Mouse (Mus musculus) limb, embryonic 14.5 days (tissue): ENCODE data around the gene Naa35. TPM values are rescaled to one million over a fixed set of nuclear protein-coding genes. Genes with fewer than 3 reads are reported as not detected.

ENCODE experiments used
- ATAC-seq: fragments of 200-750 bp; cut with Nextera tagmentation; 2 replicates; pipeline ENCODE4 v1.8.0; 2017; ENCODE audit warnings: low read depth, moderate number of reproducible peaks, moderate TSS enrichment; ENCODE audit not compliant: low FRiP score
- DNase-seq: peaks from one replicate; pipeline ENCODE4 v3.0.0-alpha.2; 2015; ENCODE audit warnings: low spot score
- H3K27ac ChIP-seq: fragments of 300-500 bp; sonication (generic); replicated peaks from 2 replicates; pipeline ENCODE4 v1.5.1; 2014; ENCODE audit warnings: low read depth, mild to moderate bottlenecking, low read length, moderate library complexity, mixed read lengths
- H3K27me3 ChIP-seq: fragments of 300-500 bp; sonication (generic); 2 replicates; pipeline ENCODE4 v1.6.1; 2014; ENCODE audit warnings: low read length, mixed read lengths; ENCODE audit not compliant: control insufficient read depth, insufficient read depth
- H3K36me3 ChIP-seq: fragments of 300-500 bp; sonication (generic); 2 replicates; pipeline ENCODE4 v1.6.1; 2014; ENCODE audit warnings: mild to moderate bottlenecking, low read length, moderate library complexity, mixed read lengths; ENCODE audit not compliant: control insufficient read depth, insufficient read depth
- H3K4me1 ChIP-seq: fragments of 300-500 bp; sonication (generic); 2 replicates; pipeline ENCODE4 v1.6.1; 2014; ENCODE audit warnings: antibody characterized with exemption, low read length, mixed read lengths; ENCODE audit not compliant: control insufficient read depth, insufficient read depth
- H3K4me2 ChIP-seq: fragments of 300-500 bp; sonication (generic); replicated peaks from 2 replicates; pipeline ENCODE4 v1.6.1; 2014; ENCODE audit warnings: low read depth, mild to moderate bottlenecking, low read length, moderate library complexity; ENCODE audit not compliant: severe bottlenecking
- H3K4me3 ChIP-seq: fragments of 300-500 bp; sonication (generic); replicated peaks from 2 replicates; pipeline ENCODE4 v1.5.1; 2014; ENCODE audit warnings: low read length
- H3K9ac ChIP-seq: fragments of 300-500 bp; sonication (generic); 2 replicates; pipeline ENCODE4 v1.6.1; 2014; ENCODE audit warnings: mild to moderate bottlenecking, low read depth, low read length, moderate library complexity; ENCODE audit not compliant: severe bottlenecking
- H3K9me3 ChIP-seq: fragments of 300-500 bp; sonication (generic); 2 replicates; pipeline ENCODE4 v1.6.1; 2016; ENCODE audit warnings: low read length; ENCODE audit not compliant: control insufficient read depth
- POLR2A ChIP-seq: fragments of 200-500 bp; IDR thresholded peaks from 2 replicates; pipeline ENCODE4 v1.8.0; 2012; ENCODE audit warnings: inconsistent platforms, mild to moderate bottlenecking, moderate library complexity, borderline replicate concordance; ENCODE audit not compliant: insufficient read depth, insufficient read length; ENCODE audit errors: extremely low read depth
- WGBS: fragments of 180-500 bp; shearing (Covaris S2); extraction: QIAGEN DNeasy Blood & Tissue Kit; methylation state at CpG from one replicate; pipeline ENCODE4 v1.1.7; 2014; 5-methylcytosine and 5-hydroxymethylcytosine counted together
- polyA plus RNA-seq, 2 experiments: library from polyadenylated mRNA; depleted of rRNA in 1 of 2; stranded (reverse) in 1 of 2; unstranded in 1 of 2; fragments of >200 nt; fragmentation: Nextera tagmentation in 1 of 2; extraction: Ambion mirVana in 1 of 2; gene quantifications; 2 replicates each; pipeline versions ENCODE4 v1.2.1 to v1.2.3; 2012 to 2014

The Naa35 gene
- polyA plus RNA-seq, 2 experiments = 68.5 to 88.8 TPM

DNA sequence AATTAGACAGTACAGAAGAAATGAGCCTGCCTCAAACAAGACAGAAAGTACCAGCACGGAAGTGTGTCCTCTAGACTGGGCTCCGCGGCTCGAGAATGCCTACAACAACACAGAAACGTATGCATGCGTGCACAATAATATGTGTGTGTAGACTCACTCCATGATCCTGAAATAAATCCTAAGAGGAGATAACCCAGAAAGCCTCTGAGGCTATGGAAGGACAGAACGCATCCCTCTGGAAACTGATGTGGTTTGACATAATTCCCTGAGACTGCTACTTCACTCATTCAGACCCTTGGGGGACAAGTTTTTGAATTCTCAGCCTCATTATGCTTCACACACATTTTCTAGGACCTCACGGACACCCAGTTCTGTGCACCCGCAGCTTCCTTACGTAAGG lies 42.6 kb upstream of the Naa35 start:
- DNase-seq = no peak
- H3K4me2 ChIP-seq = no peak overlapping the region
- no peaks in the 10 kb centered on the region for H3K36me3 ChIP-seq
- ATAC-seq = no peak
- H3K9ac ChIP-seq = no peak overlapping the region
- H3K9me3 ChIP-seq = no peaks in the 10 kb centered on the region
- WGBS = 88% methylated on average over 10 of the region's 10 CpGs
- no peaks in the 10 kb centered on the region for H3K27me3 ChIP-seq
- H3K27ac ChIP-seq = no peak overlapping the region
- no peak overlapping the region for H3K4me3 ChIP-seq
- peaks cover 9% of the 10 kb centered on the region for H3K4me1 ChIP-seq
- TF ChIP-seq POLR2A = no peak

DNA sequence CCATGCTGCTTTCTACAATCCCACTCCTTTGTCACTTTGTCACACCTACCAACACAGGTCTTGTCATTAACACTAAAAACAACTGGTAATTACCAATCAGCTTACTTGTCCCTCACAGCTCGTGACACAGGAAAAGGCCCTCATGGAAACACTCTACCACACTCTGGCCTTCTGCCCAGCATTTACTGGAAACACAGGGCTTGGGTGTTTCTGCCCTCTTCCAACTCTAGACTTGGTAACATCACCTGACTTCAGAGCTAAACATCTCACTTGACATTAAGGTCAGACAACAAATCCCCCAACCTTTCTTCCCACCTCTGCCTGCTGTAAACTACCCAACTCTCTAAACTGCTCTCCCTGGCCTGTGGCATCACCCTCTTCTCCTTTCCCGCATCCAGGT lies 38.0 kb upstream of the Naa35 start:
- Histone ChIP-seq H3K4me3 (no peak overlapping the region), H3K9me3 (no peaks in the 10 kb centered on the region), H3K36me3 (no peaks in the 10 kb centered on the region), H3K27ac (no peak overlapping the region), H3K27me3 (no peaks in the 10 kb centered on the region), H3K4me2 (no peak overlapping the region), H3K4me1 (peaks cover 9% of the 10 kb centered on the region), H3K9ac (no peak overlapping the region)
- TF ChIP-seq POLR2A = no peak
- ATAC-seq = no peak
- DNase-seq = no peak
- 64% methylated on average over 2 of the region's 2 CpGs for WGBS

DNA sequence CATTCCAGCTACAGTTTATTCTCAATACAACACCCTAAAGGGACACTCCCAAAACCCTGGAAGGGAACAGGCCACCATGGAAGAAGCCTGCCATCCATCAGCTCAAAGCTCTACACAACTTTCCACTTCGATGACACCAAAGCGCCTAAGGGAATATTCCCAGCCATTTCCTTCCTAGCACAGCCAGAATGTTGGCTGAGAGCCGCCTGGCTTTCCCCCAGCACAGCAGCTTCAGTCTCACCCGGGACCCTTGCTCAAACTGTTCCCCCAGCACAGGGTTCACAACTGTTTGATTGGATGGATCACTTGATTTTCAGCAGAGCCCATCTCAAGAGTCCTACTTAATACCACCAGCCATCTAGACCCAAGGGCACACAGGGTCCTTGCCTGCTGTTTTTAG lies 37.3 kb upstream of the Naa35 start:
- H3K9me3 ChIP-seq = no peaks in the 10 kb centered on the region
- H3K4me3 ChIP-seq = no peak overlapping the region
- TF ChIP-seq POLR2A = no peak
- peaks cover 9% of the 10 kb centered on the region for H3K4me1 ChIP-seq
- H3K27ac ChIP-seq = no peak overlapping the region
- no peak overlapping the region for H3K4me2 ChIP-seq
- 64% methylated on average over 4 of the region's 4 CpGs for WGBS
- H3K36me3 ChIP-seq = no peaks in the 10 kb centered on the region
- H3K9ac ChIP-seq = no peak overlapping the region
- ATAC-seq (no peak), DNase-seq (peak; percentile 20)
- no peaks in the 10 kb centered on the region for H3K27me3 ChIP-seq

DNA sequence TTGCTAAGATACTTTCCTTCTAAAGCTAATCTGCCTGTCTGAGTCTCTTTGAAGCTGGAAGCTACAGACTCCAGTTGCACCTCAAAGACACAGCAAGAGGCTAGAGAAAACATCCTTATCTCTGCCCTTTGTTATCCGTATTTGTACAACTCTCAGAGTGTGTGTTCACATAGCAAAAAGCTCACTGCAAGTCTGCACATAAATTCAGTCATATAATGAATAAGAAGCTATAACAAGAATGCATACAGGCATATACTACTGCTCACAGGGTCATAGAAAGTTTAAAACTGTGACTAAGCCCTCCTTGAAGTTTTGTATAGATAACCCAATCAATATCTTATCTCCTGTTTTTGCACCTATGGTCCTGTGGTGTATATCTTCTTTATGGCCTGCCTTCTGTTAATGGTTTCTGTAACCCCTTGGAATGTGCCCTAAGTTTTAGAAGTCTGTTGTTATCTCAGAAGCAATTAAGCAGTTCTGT lies 35.7 kb upstream of the Naa35 start:
- 20% methylated on average over 1 of the region's 1 CpGs for WGBS
- Histone ChIP-seq H3K27ac (no peak overlapping the region), H3K27me3 (no peaks in the 10 kb centered on the region), H3K9ac (no peak overlapping the region), H3K36me3 (no peaks in the 10 kb centered on the region), H3K4me3 (no peak overlapping the region), H3K4me1 (peaks cover 9% of the 10 kb centered on the region), H3K4me2 (no peak overlapping the region), H3K9me3 (no peaks in the 10 kb centered on the region)
- TF ChIP-seq POLR2A = no peak
- DNase-seq = no peak
- no peak for ATAC-seq

DNA sequence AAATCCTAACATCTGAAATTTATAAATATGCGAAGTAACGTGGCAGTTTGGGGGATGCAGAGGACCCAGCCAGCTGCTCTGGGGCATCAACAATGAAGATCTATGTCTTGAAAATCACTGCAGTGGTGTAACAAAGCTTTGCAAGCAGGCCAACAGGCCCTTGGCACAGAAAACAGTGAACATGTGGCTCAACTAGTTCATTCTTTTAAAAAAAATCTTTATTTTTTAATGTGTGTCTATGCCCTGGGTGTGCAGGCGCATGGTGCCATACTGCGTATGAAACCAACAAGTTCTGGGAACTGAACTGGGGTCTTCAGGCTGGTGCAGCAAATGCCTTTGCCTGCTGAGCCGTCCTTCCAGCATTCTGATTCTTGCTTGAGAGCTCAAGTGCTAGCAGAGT lies 32.8 kb upstream of the Naa35 start:
- no peak overlapping the region for H3K4me2 ChIP-seq
- H3K36me3 ChIP-seq = no peaks in the 10 kb centered on the region
- no peak overlapping the region for H3K27ac ChIP-seq
- H3K9me3 ChIP-seq = no peaks in the 10 kb centered on the region
- H3K4me1 ChIP-seq = peaks cover 6% of the 10 kb centered on the region
- no peaks in the 10 kb centered on the region for H3K27me3 ChIP-seq
- no peak for TF ChIP-seq POLR2A
- no peak for DNase-seq
- no peak for ATAC-seq
- no peak overlapping the region for H3K9ac ChIP-seq
- 82% methylated on average over 5 of the region's 5 CpGs for WGBS
- no peak overlapping the region for H3K4me3 ChIP-seq

DNA sequence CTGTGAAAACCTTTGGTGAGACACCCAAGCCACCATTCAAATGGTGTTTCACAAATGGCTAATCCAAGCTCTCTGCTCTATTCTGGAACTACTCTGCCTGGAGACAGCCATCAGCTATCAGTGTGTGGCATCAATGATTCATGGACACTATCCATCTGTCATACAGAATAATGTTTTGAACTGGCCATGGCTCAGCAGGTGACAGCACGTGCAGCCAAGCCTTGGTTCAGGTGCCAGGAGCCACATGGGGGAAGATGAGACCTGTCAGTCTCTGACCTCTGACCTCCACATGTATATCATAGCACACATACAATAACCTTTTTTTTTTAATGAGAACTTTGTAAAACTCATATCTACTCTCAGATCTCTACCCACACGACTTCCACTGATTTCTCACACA lies 32.3 kb upstream of the Naa35 start:
- WGBS = 78% methylated on average over 2 of the region's 2 CpGs
- no peak overlapping the region for H3K27ac ChIP-seq
- DNase-seq = no peak
- no peak overlapping the region for H3K4me3 ChIP-seq
- H3K27me3 ChIP-seq = no peaks in the 10 kb centered on the region
- H3K4me2 ChIP-seq = no peak overlapping the region
- no peaks in the 10 kb centered on the region for H3K9me3 ChIP-seq
- H3K9ac ChIP-seq = no peak overlapping the region
- no peak for ATAC-seq
- peaks cover 6% of the 10 kb centered on the region for H3K4me1 ChIP-seq
- no peaks in the 10 kb centered on the region for H3K36me3 ChIP-seq
- TF ChIP-seq POLR2A = no peak
